Comparison of ENCODE assay signal across 15 mouse cellular contexts in genomic region chr10:88296991-88297390, GRCm38 (mm10).
DNase-seq lines count a peak whose midpoint lies in the region; ATAC-seq and TF ChIP-seq lines count a peak whose summit lies in the region.
"Had no signal": no experiment of that assay in that cellular context is flagged by ENCODE, and none has a peak within 500 bp of the region (broad histone marks: within the 10 kb centered on the region; RNA-seq: fewer than 3 reads in every experiment).

No protein-coding gene starts in this region.

- 0 out of 2 replicates have a peak, but pooled peaks cover 2% of the 10 kb centered on the region for H3K4me1 ChIP-seq in lung, embryonic 16.5 days (replicated peaks; ENCODE audit: control insufficient read depth, insufficient read depth, low read length)
- no peaks in the 10 kb centered on the region for H3K4me1 ChIP-seq in midbrain, postnatal 0 days (ENCODE audit: insufficient read depth, low read length)

- H3K27me3 ChIP-seq in lung, embryonic 16.5 days (ENCODE audit: control insufficient read depth, insufficient read depth, low read depth, low read length): no peaks in the 10 kb centered on the region
- no peaks in the 10 kb centered on the region for H3K27me3 ChIP-seq in midbrain, postnatal 0 days (ENCODE audit: insufficient read depth, low read length)

- TF ChIP-seq CTCF in midbrain, postnatal 0 days (IDR thresholded peaks at IDR 0.05): no peak

- no peak overlapping the region for H3K9ac ChIP-seq in lung, embryonic 16.5 days (ENCODE audit: low read length)
- H3K9ac ChIP-seq in midbrain, postnatal 0 days (replicated peaks; ENCODE audit: low read length, poor library complexity, severe bottlenecking): no peak overlapping the region

- H3K27ac ChIP-seq in lung, embryonic 16.5 days (ENCODE audit: low read length): peak overlapping the region; percentile 11; the same call in 1 of the 2 replicates
- no peak overlapping the region for H3K27ac ChIP-seq in midbrain, postnatal 0 days (ENCODE audit: low read depth, low read length)
- H3K27ac ChIP-seq: layer of hippocampus, adult 2 months had no signal

- no peaks in the 10 kb centered on the region for H3K36me3 ChIP-seq in lung, embryonic 16.5 days (ENCODE audit: control insufficient read depth, insufficient read depth, low read length)
- H3K36me3 ChIP-seq in midbrain, postnatal 0 days (ENCODE audit: insufficient read depth, low read length): no peaks in the 10 kb centered on the region

- 27% methylated on average over 10 of the region's 10 CpGs for WGBS in lung, embryonic 16.5 days
- 77% methylated on average over 10 of the region's 10 CpGs for WGBS in midbrain, postnatal 0 days

- peak; percentile 83 for ATAC-seq in lung, embryonic 16.5 days (ENCODE audit: low read depth)
- ATAC-seq in midbrain, postnatal 0 days (ENCODE audit: low FRiP score): no peak
- ATAC-seq: forebrain, embryonic 16.5 days had no signal

- peak; percentile 23 for DNase-seq in embryo, embryonic 11 days
- no peak for DNase-seq in embryo, embryonic 10.5 days (ENCODE audit: low spot score)
- DNase-seq in adipocyte (ENCODE audit: low spot score): peak; percentile 41
- DNase-seq in gastrocnemius, postnatal 25 days: peak; percentile 77
- DNase-seq in midbrain, postnatal 0 days (ENCODE audit: low spot score): no peak
- no peak for DNase-seq in layer of hippocampus, adult 8-10 months (ENCODE audit: low spot score in 2 of 2)
- DNase-seq in frontal cortex, postnatal 14 days (ENCODE audit: low spot score in 2 of 2): no peak
- DNase-seq: cerebellum, postnatal 36 days; kidney, adult 18-20 months; right cerebral cortex, adult 18-20 months had no signal

- no peak overlapping the region for H3K4me2 ChIP-seq in lung, embryonic 16.5 days (ENCODE audit: low read depth, low read length)
- no peak overlapping the region for H3K4me2 ChIP-seq in midbrain, postnatal 0 days (ENCODE audit: low read depth, low read length, poor library complexity, severe bottlenecking)
- H3K4me2 ChIP-seq: liver, embryonic 11.5 days; midbrain, embryonic 11.5 days had no signal

- H3K9me3 ChIP-seq in lung, embryonic 16.5 days (ENCODE audit: control insufficient read depth, low read length): 0 out of 2 replicates have a peak, but pooled peaks cover 3% of the 10 kb centered on the region
- no peaks in the 10 kb centered on the region for H3K9me3 ChIP-seq in midbrain, postnatal 0 days (ENCODE audit: low read length)

- H3K4me3 ChIP-seq in lung, embryonic 16.5 days (ENCODE audit: low read length): no peak overlapping the region
- H3K4me3 ChIP-seq in midbrain, postnatal 0 days (ENCODE audit: low read depth, low read length): no peak overlapping the region
- H3K4me3 ChIP-seq: layer of hippocampus, adult 2 months had no signal

Comparison
In these comparisons a context has a peak if more than half of its experiments do, and no peak if none do; other contexts are left out.
1. DNase-seq: peak in embryo, embryonic 11 days (single experiment), adipocyte (single experiment) and gastrocnemius, postnatal 25 days (single experiment); none in embryo, embryonic 10.5 days (single experiment), midbrain, postnatal 0 days (single experiment), layer of hippocampus, adult 8-10 months (0 of 2) and frontal cortex, postnatal 14 days (0 of 2).